Mouse (Mus musculus): ENCODE results near the gene Zfp60.

- TF ChIP-seq POLR2A (IDR thresholded peaks at IDR 0.05; ENCODE audit: borderline replicate concordance, low read depth, low read length), result no peak
- no peak for TF ChIP-seq CTCF (IDR thresholded peaks at IDR 0.05; ENCODE audit: low read depth, low read length)
Observed at GRCm38 (mm10) chr7:27727471-27727870, 3.7 kb upstream of the Zfp60 start.
